Comparison of ENCODE assay signal across 11 mouse cellular contexts in genomic region chr10:68723015-68723414, GRCm38 (mm10). TPM values are rescaled to one million over a fixed set of nuclear protein-coding genes. Genes with fewer than 3 reads are reported as not detected.
DNase-seq lines count a peak whose midpoint lies in the region; ATAC-seq and TF ChIP-seq lines count a peak whose summit lies in the region.
"Had no signal": no experiment of that assay in that cellular context is flagged by ENCODE, and none has a peak within 500 bp of the region (broad histone marks: within the 10 kb centered on the region; RNA-seq: fewer than 3 reads in every experiment).

No protein-coding gene starts in this region.

- H3K27me3 ChIP-seq in kidney, embryonic 14.5 days (ENCODE audit: control insufficient read depth, insufficient read depth, low read length): no peaks in the 10 kb centered on the region
- H3K27me3 ChIP-seq in kidney, adult 2 months (replicated peaks; ENCODE audit: control insufficient read depth, insufficient read depth, low read length): no peaks in the 10 kb centered on the region; the same call in 1 of the 2 replicates
- H3K27me3 ChIP-seq in embryonic facial prominence, embryonic 14.5 days (replicated peaks; ENCODE audit: control insufficient read depth, insufficient read depth, low read length): no peaks in the 10 kb centered on the region
- H3K27me3 ChIP-seq in limb, embryonic 11.5 days (ENCODE audit: control insufficient read depth, insufficient read depth, low read length): no peaks in the 10 kb centered on the region

- no peak for ATAC-seq in kidney, embryonic 14.5 days (ENCODE audit: low FRiP score, low TSS enrichment)
- no peak for ATAC-seq in embryonic facial prominence, embryonic 14.5 days (ENCODE audit: low read depth)
- ATAC-seq in limb, embryonic 11.5 days (ENCODE audit: insufficient number of reproducible peaks, low FRiP score, low TSS enrichment, low read depth): no peak
- ATAC-seq in megakaryocyte-erythroid progenitor cell, adult 5-6 weeks (replicated peaks; ENCODE audit: low FRiP score, low TSS enrichment, poor library complexity, severe bottlenecking): no peak

- 36% methylated on average over 7 of the region's 7 CpGs for WGBS in kidney, embryonic 14.5 days
- WGBS in kidney, adult 2 months: 68% methylated on average over 7 of the region's 7 CpGs
- WGBS in embryonic facial prominence, embryonic 14.5 days: 35% methylated on average over 7 of the region's 7 CpGs
- WGBS in limb, embryonic 11.5 days: 45% methylated on average over 7 of the region's 7 CpGs

- no peak for TF ChIP-seq CTCF in kidney, adult 2 months (conservative IDR thresholded peaks at IDR 0.05; ENCODE audit: insufficient read depth, insufficient read length, low read depth, low read length)

- no peak overlapping the region for H3K4me3 ChIP-seq in kidney, embryonic 14.5 days (ENCODE audit: low read length)
- H3K4me3 ChIP-seq in kidney, adult 2 months (ENCODE audit: insufficient read depth, low read depth, low read length): no peak overlapping the region
- H3K4me3 ChIP-seq in embryonic facial prominence, embryonic 14.5 days (ENCODE audit: low read depth, low read length): peak overlapping the region; percentile 56
- peak overlapping the region; percentile 51; the same call in 1 of the 2 replicates for H3K4me3 ChIP-seq in limb, embryonic 11.5 days (ENCODE audit: low read depth, low read length)

- no peak overlapping the region for H3K9ac ChIP-seq in kidney, embryonic 14.5 days (ENCODE audit: low read depth, low read length)
- peak overlapping the region; percentile 73 for H3K9ac ChIP-seq in embryonic facial prominence, embryonic 14.5 days (ENCODE audit: low read depth, low read length)
- no peak overlapping the region for H3K9ac ChIP-seq in limb, embryonic 11.5 days (ENCODE audit: low read length)

- H3K4me2 ChIP-seq in kidney, embryonic 14.5 days (replicated peaks; ENCODE audit: low read depth, low read length): peak overlapping the region; percentile 79; the same call in 1 of the 2 replicates
- H3K4me2 ChIP-seq in embryonic facial prominence, embryonic 14.5 days (ENCODE audit: low read depth, low read length): peak overlapping the region; percentile 78
- H3K4me2 ChIP-seq in limb, embryonic 11.5 days (ENCODE audit: low read depth, severe bottlenecking): peak overlapping the region; percentile 85

- no peak for TF ChIP-seq POLR2A in kidney, adult 2 months (IDR thresholded peaks at IDR 0.05; ENCODE audit: low read depth, low read length)

- H3K9me3 ChIP-seq in kidney, embryonic 14.5 days (ENCODE audit: control insufficient read depth, low read length): no peaks in the 10 kb centered on the region
- H3K9me3 ChIP-seq in embryonic facial prominence, embryonic 14.5 days (ENCODE audit: control insufficient read depth, low read length): no peaks in the 10 kb centered on the region
- H3K9me3 ChIP-seq in limb, embryonic 11.5 days (ENCODE audit: control insufficient read depth, low read length): no peaks in the 10 kb centered on the region

- DNase-seq in kidney, adult 2 months: no peak
- no peak for DNase-seq in embryonic facial prominence, embryonic 14.5 days (ENCODE audit: low spot score)
- DNase-seq in limb, embryonic 11.5 days (ENCODE audit: low spot score): no peak
- DNase-seq in spleen, adult 12 weeks (ENCODE audit: low spot score): peak; percentile 1
- no peak for DNase-seq in ovary, adult 18-20 months (ENCODE audit: low spot score)
- DNase-seq in Muller cell, postnatal 12 days (ENCODE audit: inconsistent ontology term): no peak

- no peak overlapping the region for H3K27ac ChIP-seq in kidney, embryonic 14.5 days (ENCODE audit: low read depth, low read length)
- no peak overlapping the region for H3K27ac ChIP-seq in kidney, adult 2 months (ENCODE audit: insufficient read depth, low read depth, low read length)
- no peak overlapping the region for H3K27ac ChIP-seq in embryonic facial prominence, embryonic 14.5 days (replicated peaks; ENCODE audit: low read depth, low read length)
- H3K27ac ChIP-seq in limb, embryonic 11.5 days (replicated peaks; ENCODE audit: low read depth, low read length): no peak overlapping the region
- H3K27ac ChIP-seq: left cerebral cortex, adult 2 months had no signal

- no peaks in the 10 kb centered on the region for H3K36me3 ChIP-seq in kidney, embryonic 14.5 days (ENCODE audit: control insufficient read depth, insufficient read depth, low read length)
- no peaks in the 10 kb centered on the region for H3K36me3 ChIP-seq in kidney, adult 2 months (ENCODE audit: control insufficient read depth, insufficient read depth, low read length)
- H3K36me3 ChIP-seq in embryonic facial prominence, embryonic 14.5 days (ENCODE audit: control insufficient read depth, insufficient read depth, low read length): no peaks in the 10 kb centered on the region
- H3K36me3 ChIP-seq in limb, embryonic 11.5 days (ENCODE audit: control insufficient read depth, insufficient read depth, low read length): no peaks in the 10 kb centered on the region
- H3K36me3 ChIP-seq: G1E had no signal

- H3K4me1 ChIP-seq in kidney, embryonic 14.5 days (ENCODE audit: control insufficient read depth, insufficient read depth, low read length): peaks cover 7% of the 10 kb centered on the region
- H3K4me1 ChIP-seq in kidney, adult 2 months (ENCODE audit: control insufficient read depth, insufficient read depth, low read length): no peaks in the 10 kb centered on the region
- 0 out of 2 replicates have a peak, but pooled peaks cover 6% of the 10 kb centered on the region for H3K4me1 ChIP-seq in embryonic facial prominence, embryonic 14.5 days (ENCODE audit: control insufficient read depth, insufficient read depth, low read length)
- no peaks in the 10 kb centered on the region; the same call in 1 of the 2 replicates for H3K4me1 ChIP-seq in limb, embryonic 11.5 days (ENCODE audit: control insufficient read depth, insufficient read depth, low read length)

RNA-seq across cellular contexts. Expression of gene Tmem26, which starts 0.4 kb away (rescaled TPM):
- polyA plus RNA-seq in kidney, embryonic 14.5 days (2014; fragmentation: Nextera tagmentation; extraction: Ambion mirVana): 3.2 and 6.4 TPM in 2 replicates
- polyA plus RNA-seq in kidney, adult 2 months (2012; rRNA removed): 3.7 and 4.4 TPM in 2 replicates
- 31.9 and 39.4 TPM in 2 replicates for polyA plus RNA-seq in embryonic facial prominence, embryonic 14.5 days (2014; fragmentation: Nextera tagmentation; extraction: Ambion mirVana)
- polyA plus RNA-seq in limb, embryonic 11.5 days (2014; fragmentation: Nextera tagmentation; extraction: Ambion mirVana): 26.9 and 28.0 TPM in 2 replicates
- 0.46 TPM in 1 of 2 replicates, not detected in the other for total RNA-seq in megakaryocyte-erythroid progenitor cell, adult 5-6 weeks (2014; fragmentation: Nextera tagmentation)
- total RNA-seq in megakaryocyte-erythroid progenitor cell, adult 5-6 weeks (2017): not detected in 2 replicates
- total RNA-seq: hematopoietic stem cell, adult 5-6 weeks had no signal
- polyA plus RNA-seq: G1E had no signal

Comparison
In these comparisons a context has a peak if more than half of its experiments do, and no peak if none do; other contexts are left out.
1. H3K4me3 ChIP-seq: peak in embryonic facial prominence, embryonic 14.5 days (single experiment) and limb, embryonic 11.5 days (single experiment); none in kidney, embryonic 14.5 days (single experiment) and kidney, adult 2 months (single experiment).
2. Peak in every context shown above with its lines, with median percentiles within 50 percentile points of each other: H3K4me2 ChIP-seq.